Mouse (Mus musculus) heart, adult 2 months (tissue): ENCODE measurements around the gene Lmo1.

Source experiments
- CTCF ChIP-seq: fragments of 200-600 bp; IDR thresholded peaks from 2 replicates; pipeline ENCODE4 v1.8.1; 2022; ENCODE audit warnings: antibody characterized with exemption, mild to moderate bottlenecking, moderate library complexity
- POLR2A ChIP-seq: fragments of 200-500 bp; IDR thresholded peaks from 2 replicates; pipeline ENCODE4 v1.6.1; 2011; ENCODE audit warnings: mild to moderate bottlenecking, low read depth, low read length, control low read depth; ENCODE audit not compliant: insufficient read depth

DNA sequence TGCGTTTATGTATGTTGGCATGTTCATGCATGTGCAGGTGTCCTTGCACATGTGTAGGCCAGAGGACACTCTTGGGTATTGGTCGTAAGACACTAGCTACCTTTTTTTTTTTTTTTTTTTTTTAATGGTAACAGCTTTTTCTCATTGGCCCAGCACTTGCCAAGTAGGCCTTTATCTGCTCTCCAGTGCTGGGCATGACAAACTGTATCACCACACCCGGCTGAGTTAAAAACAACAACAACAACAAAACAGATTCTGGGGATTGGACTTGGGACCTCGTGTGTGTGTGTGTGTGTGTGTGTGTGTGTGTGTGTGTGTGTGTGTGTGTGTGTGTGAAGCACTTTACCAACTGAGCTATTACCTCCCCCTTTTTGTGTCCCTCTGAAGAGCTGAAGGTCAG, 78.4 kb downstream of the Lmo1 start:
- TF ChIP-seq CTCF (no peak), POLR2A (no peak)
